Mouse (Mus musculus): ENCODE results near the gene Cdk2ap2.

DNA sequence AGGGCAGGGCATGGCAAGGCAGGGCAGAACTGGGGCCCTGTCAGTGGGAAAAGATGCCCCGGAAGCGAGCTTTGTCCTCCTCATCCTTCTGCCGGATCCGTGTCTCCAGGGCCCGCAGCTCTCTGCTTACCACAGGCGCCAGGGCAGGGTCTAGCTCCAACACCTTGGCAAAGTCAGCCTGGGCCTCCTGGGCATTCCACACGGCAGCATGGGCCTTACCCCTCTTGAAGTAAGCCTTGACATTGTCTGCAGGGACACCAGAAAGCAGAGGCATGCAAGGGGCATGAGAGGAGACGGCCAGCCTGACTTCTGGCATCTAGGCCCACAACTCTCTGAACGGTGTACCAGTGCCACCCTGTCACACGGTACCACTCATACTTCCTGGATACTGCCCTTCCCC, 17.6 kb downstream of the Cdk2ap2 start:
- TF ChIP-seq FLI1 (IDR thresholded peaks at IDR 0.05; ENCODE audit: low read length), result no peak
- TF ChIP-seq GATA1 (IDR thresholded peaks at IDR 0.05; ENCODE audit: borderline replicate concordance, low read length), result no peak
